Comparison of ENCODE assay signal across 11 mouse cellular contexts in the genomic region with DNA sequence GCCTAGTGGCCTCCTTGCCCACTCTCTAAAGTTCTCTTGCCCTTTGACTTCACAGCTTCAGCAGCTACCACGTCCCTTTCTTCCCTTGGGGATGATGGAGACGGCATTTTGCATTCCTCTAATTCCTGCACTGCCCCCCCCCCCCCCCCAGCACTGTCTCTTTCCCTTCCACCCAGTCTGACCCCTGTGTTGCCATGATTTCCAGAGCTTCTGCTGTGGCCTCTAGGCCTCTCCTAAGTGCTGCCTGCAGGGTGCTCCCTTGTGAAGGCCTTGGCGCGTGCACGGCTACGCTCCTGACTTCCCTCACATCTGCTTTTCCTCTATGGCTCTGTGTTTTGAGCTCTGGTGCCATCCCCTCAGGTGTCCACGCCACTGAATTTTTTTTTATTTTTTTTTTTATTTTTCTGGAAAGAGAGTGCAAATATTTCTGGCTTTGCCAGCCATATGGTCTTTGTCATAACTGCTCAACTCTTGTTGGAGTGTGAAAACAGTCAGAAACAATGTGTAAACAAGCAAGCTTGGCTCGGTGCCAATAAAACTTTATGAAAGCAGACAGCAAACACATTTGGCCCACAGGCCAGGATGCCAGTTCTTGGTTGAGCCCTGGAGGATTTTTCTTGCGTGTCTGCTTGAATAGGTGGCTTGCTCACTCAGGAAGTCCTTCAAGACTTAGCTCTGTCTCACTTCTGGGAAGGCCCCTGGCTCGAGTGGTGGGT. TPM values are rescaled to one million over a fixed set of nuclear protein-coding genes. Genes with fewer than 3 reads are reported as not detected.
DNase-seq lines count a peak whose midpoint lies in the region; ATAC-seq and TF ChIP-seq lines count a peak whose summit lies in the region.
"Had no signal": no experiment of that assay in that cellular context is flagged by ENCODE, and none has a peak within 500 bp of the region (broad histone marks: within the 10 kb centered on the region; RNA-seq: fewer than 3 reads in every experiment).

No protein-coding gene starts in this region.

- ATAC-seq in forebrain, postnatal 0 days = 0 out of 2 replicates have a peak, but pooled peaks have one; percentile 22
- ATAC-seq in forebrain, embryonic 11.5 days (replicated peaks; ENCODE audit: low FRiP score) = no peak
- peak; percentile 72 for ATAC-seq in lung, embryonic 15.5 days (ENCODE audit: borderline replicate concordance, extremely low read depth, low FRiP score, low TSS enrichment)
- ATAC-seq in megakaryocyte, adult 5-6 weeks (ENCODE audit: poor library complexity, severe bottlenecking) = no peak

- peak; percentile 35 for DNase-seq in forebrain, postnatal 0 days
- DNase-seq in forebrain, embryonic 11.5 days (ENCODE audit: low spot score) = no peak
- peak; percentile 23 for DNase-seq in 416B (ENCODE audit: low read depth)
- peak; percentile 40 for DNase-seq in forelimb bud, embryonic 11.5 days (ENCODE audit: low read depth, low spot score)
- DNase-seq in cerebellum, adult 9-10 months = no peak
- DNase-seq in adrenal gland, postnatal 25 days = no peak

- no peaks in the 10 kb centered on the region for H3K9me3 ChIP-seq in forebrain, postnatal 0 days (ENCODE audit: low read length)
- no peaks in the 10 kb centered on the region for H3K9me3 ChIP-seq in forebrain, embryonic 11.5 days (ENCODE audit: control insufficient read depth, low read length)
- H3K9me3 ChIP-seq in lung, embryonic 15.5 days = no peaks in the 10 kb centered on the region
- H3K9me3 ChIP-seq: neural tube, embryonic 15.5 days had no signal

- no peaks in the 10 kb centered on the region for H3K4me1 ChIP-seq in forebrain, postnatal 0 days (ENCODE audit: insufficient read depth)
- H3K4me1 ChIP-seq in forebrain, embryonic 11.5 days (replicated peaks; ENCODE audit: control insufficient read depth, insufficient read depth, low read length) = peaks cover 4% of the 10 kb centered on the region
- peaks cover 32% of the 10 kb centered on the region for H3K4me1 ChIP-seq in lung, embryonic 15.5 days

- peaks cover 12% of the 10 kb centered on the region for H3K36me3 ChIP-seq in forebrain, postnatal 0 days (ENCODE audit: insufficient read depth)
- no peaks in the 10 kb centered on the region for H3K36me3 ChIP-seq in forebrain, embryonic 11.5 days (ENCODE audit: control insufficient read depth, insufficient read depth, low read length)
- H3K36me3 ChIP-seq in lung, embryonic 15.5 days = 0 out of 2 replicates have a peak, but pooled peaks cover 2% of the 10 kb centered on the region

- WGBS in forebrain, postnatal 0 days = 59% methylated on average over 10 of the region's 10 CpGs
- 76% methylated on average over 10 of the region's 10 CpGs for WGBS in forebrain, embryonic 11.5 days
- 42% methylated on average over 9 of the region's 10 CpGs for WGBS in lung, embryonic 15.5 days

- H3K4me2 ChIP-seq in forebrain, postnatal 0 days (ENCODE audit: low read depth) = no peak overlapping the region
- no peak overlapping the region for H3K4me2 ChIP-seq in forebrain, embryonic 11.5 days (ENCODE audit: low read depth, low read length, severe bottlenecking)
- H3K4me2 ChIP-seq in lung, embryonic 15.5 days = no peak overlapping the region
- H3K4me2 ChIP-seq: neural tube, embryonic 15.5 days had no signal

- H3K27ac ChIP-seq in forebrain, postnatal 0 days (ENCODE audit: low read depth, low read length) = no peak overlapping the region
- H3K27ac ChIP-seq in forebrain, embryonic 11.5 days (ENCODE audit: low read depth, low read length) = no peak overlapping the region
- H3K27ac ChIP-seq in lung, embryonic 15.5 days = peak overlapping the region; percentile 58
- H3K27ac ChIP-seq: macrophage; neural tube, embryonic 15.5 days had no signal

- H3K27me3 ChIP-seq in forebrain, postnatal 0 days (ENCODE audit: insufficient read depth, low read length) = no peaks in the 10 kb centered on the region
- no peaks in the 10 kb centered on the region for H3K27me3 ChIP-seq in forebrain, embryonic 11.5 days (ENCODE audit: control insufficient read depth, insufficient read depth, low read length)
- H3K27me3 ChIP-seq in lung, embryonic 15.5 days = no peaks in the 10 kb centered on the region
- H3K27me3 ChIP-seq: neural tube, embryonic 15.5 days had no signal

- no peak overlapping the region for H3K4me3 ChIP-seq in forebrain, postnatal 0 days (ENCODE audit: low read depth, low read length)
- no peak overlapping the region for H3K4me3 ChIP-seq in forebrain, embryonic 11.5 days (ENCODE audit: low read depth, low read length)
- no peak overlapping the region for H3K4me3 ChIP-seq in lung, embryonic 15.5 days
- H3K4me3 ChIP-seq: erythroblast, embryonic 14.5 days; neural tube, embryonic 15.5 days had no signal

- no peak for TF ChIP-seq CTCF in forebrain, postnatal 0 days (IDR thresholded peaks at IDR 0.05; ENCODE audit: low read depth)

- H3K9ac ChIP-seq in forebrain, postnatal 0 days = no peak overlapping the region
- no peak overlapping the region for H3K9ac ChIP-seq in forebrain, embryonic 11.5 days (ENCODE audit: low read length)
- no peak overlapping the region for H3K9ac ChIP-seq in lung, embryonic 15.5 days
- H3K9ac ChIP-seq: neural tube, embryonic 15.5 days had no signal

RNA-seq across cellular contexts. Expression of a gene that starts 40.6 kb away (rescaled TPM):
- 5.6 and 8.4 TPM in 2 replicates for total RNA-seq in forebrain, postnatal 0 days (2014; rRNA removed)
- polyA plus RNA-seq in forebrain, postnatal 0 days (2015; fragmentation: Nextera tagmentation; extraction: Ambion mirVana) = 9.0 TPM in 2 replicates
- 6.0 and 6.5 TPM in 2 replicates for polyA plus RNA-seq in forebrain, embryonic 11.5 days (2014; fragmentation: Nextera tagmentation; extraction: Ambion mirVana)
- 6.1 and 6.2 TPM in 2 replicates for polyA plus RNA-seq in lung, embryonic 15.5 days (2015; fragmentation: Nextera tagmentation; extraction: Ambion mirVana)
- total RNA-seq in adrenal gland, postnatal 25 days (2021) = 7.4 and 7.6 TPM in 2 replicates
- 8.7 and 10.7 TPM in 2 replicates for total RNA-seq in megakaryocyte, adult 5-6 weeks (2015)
- 7.4 and 7.8 TPM in 2 replicates for total RNA-seq in megakaryocyte, adult 5-6 weeks (2017)

RNA-seq across cellular contexts. Expression of a gene that starts 40.9 kb away (rescaled TPM):
- 5.2 and 6.7 TPM in 2 replicates for total RNA-seq in forebrain, postnatal 0 days (2014; rRNA removed)
- polyA plus RNA-seq in forebrain, postnatal 0 days (2015; fragmentation: Nextera tagmentation; extraction: Ambion mirVana) = 4.2 and 4.9 TPM in 2 replicates
- polyA plus RNA-seq in forebrain, embryonic 11.5 days (2014; fragmentation: Nextera tagmentation; extraction: Ambion mirVana) = 21.0 and 24.8 TPM in 2 replicates
- 16.3 and 17.0 TPM in 2 replicates for polyA plus RNA-seq in lung, embryonic 15.5 days (2015; fragmentation: Nextera tagmentation; extraction: Ambion mirVana)
- 9.6 and 10.2 TPM in 2 replicates for total RNA-seq in adrenal gland, postnatal 25 days (2021)
- 11.6 and 20.2 TPM in 2 replicates for total RNA-seq in megakaryocyte, adult 5-6 weeks (2015)
- 28.9 and 34.8 TPM in 2 replicates for total RNA-seq in megakaryocyte, adult 5-6 weeks (2017)

Comparison
In these comparisons a context has a peak if more than half of its experiments do, and no peak if none do; other contexts are left out.
1. ATAC-seq: peak in forebrain, postnatal 0 days (single experiment) and lung, embryonic 15.5 days (single experiment); none in forebrain, embryonic 11.5 days (single experiment) and megakaryocyte, adult 5-6 weeks (single experiment).
2. DNase-seq: peak in forebrain, postnatal 0 days (single experiment), 416B (single experiment) and forelimb bud, embryonic 11.5 days (single experiment); none in forebrain, embryonic 11.5 days (single experiment), cerebellum, adult 9-10 months (single experiment) and adrenal gland, postnatal 25 days (single experiment).